Mouse (Mus musculus) effector memory CD4-positive, alpha-beta T cell, adult 7 months (primary cell): ENCODE data around the gene Hcfc2. TPM values are rescaled to one million over a fixed set of nuclear protein-coding genes. Genes with fewer than 3 reads are reported as not detected.

Experiments
- polyA plus RNA-seq: library from polyadenylated mRNA; unstranded; fragments of 100-300 nt; shearing (Covaris generic); gene quantifications from one replicate; pipeline ENCODE4 v1.2.1, GENCODE M21; 2017

Hcfc2 gene
- 26.2 TPM for polyA plus RNA-seq

DNA sequence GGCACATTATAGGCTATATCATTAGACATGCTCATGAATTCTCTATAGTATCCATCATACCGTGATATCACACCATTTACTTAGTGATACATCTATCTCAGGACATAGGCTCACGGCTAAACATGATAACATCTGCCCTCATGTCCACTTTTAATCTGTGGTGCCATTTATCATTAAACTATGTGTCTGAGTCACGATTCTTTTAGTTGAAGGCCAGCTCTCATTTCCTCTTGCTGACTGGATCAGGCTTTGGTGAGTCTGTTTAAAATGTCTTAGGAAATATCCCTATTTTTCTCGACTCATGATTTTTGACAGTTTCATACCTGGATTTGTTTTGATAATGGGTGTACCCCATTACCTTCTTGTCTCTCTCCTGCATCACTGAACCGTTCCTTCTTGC, at the start of gene Hcfc2:
Gene Hcfc2, plus strand, starts transcription at position 205 of the 400 bp plus-strand sequence.

DNA sequence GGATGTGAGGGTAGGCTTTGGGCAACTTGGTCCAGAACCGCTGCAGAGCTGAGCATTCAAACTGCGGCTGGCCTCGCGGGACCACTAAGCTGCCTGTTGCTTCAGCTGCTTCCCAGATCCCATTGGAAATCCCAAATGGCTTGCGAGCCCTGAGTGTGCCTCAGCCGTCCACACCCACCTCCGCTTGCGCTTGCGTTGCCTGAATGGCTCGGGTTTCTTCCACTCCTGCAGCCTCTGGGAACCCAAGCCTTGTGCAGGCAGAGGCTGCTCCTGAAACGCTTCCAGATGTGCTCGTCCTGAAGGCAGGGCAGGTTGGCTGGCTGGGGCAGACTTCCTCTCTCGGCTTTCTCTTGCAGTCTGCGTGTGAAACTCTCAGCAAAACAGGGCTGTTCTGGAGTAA, 5.5 kb upstream of the Hcfc2 start, which contains the start of gene Glt8d2:
Gene Glt8d2, minus strand, starts transcription at position 157 of the 400 bp plus-strand sequence.

DNA sequence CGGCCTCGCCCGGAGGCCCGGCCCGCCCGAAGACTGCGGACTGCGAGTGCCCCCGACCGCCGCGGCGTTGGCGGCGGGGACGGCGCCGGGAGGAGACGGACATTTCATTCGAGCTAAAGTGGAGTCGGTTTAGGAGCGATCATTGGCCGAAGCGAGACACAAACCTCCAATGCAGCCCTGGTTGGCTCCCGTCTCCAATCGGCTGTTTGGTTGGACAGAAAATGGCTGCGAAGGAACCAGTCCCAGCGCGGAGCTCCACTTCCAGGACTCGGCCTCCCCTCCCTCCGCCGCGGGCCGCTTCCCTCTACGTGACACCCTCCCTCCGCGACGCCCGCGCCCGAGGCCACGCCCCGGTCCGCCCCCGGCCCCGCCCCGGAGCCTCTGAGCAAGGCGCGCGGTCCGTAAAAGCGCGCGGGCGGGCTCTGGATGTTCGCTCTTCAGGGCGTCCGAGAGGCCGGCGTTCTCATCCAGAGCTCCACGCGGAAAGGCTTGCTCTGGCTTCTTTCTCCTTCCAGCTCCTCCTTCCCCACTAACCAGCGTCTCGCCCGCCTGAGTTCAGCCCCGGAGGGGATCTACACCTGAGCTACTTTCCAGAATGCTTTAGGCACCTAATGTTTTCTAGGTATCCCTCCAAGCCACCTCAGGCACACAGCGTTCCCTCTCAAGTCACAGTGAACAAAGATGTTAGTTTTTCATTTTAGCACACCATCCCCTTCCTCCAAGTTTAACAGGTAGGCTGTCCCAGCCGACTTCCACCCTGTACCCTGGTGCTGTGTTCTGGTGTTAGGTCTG, 68.1 kb downstream of the Hcfc2 start, which contains the start of gene Nfyb:
Gene Nfyb, minus strand, starts transcription at position 305 of the 792 bp plus-strand sequence.

Other genes starting within 250 kb of the Hcfc2 start
- not detected for gene Gm1553, start 203.5 kb upstream of the Hcfc2 start, polyA plus RNA-seq
- gene 1190007I07Rik, start 72.9 kb upstream of the Hcfc2 start, polyA plus RNA-seq = 14.8 TPM
- gene Tdg, start 66.3 kb upstream of the Hcfc2 start, polyA plus RNA-seq = 90.3 TPM
- gene Glt8d2, start 5.5 kb upstream of the Hcfc2 start, polyA plus RNA-seq = not detected
- gene Nfyb, start 68.0 kb downstream of the Hcfc2 start, polyA plus RNA-seq = 50.9 TPM
- gene Txnrd1, start 137.8 kb downstream of the Hcfc2 start, polyA plus RNA-seq = 72.3 TPM
- 0.49 TPM for gene Eid3, start 170.5 kb downstream of the Hcfc2 start, polyA plus RNA-seq